Mouse (Mus musculus) cortical plate, adult 2 months (tissue): ENCODE results near the gene Ccdc122.

ENCODE experiments used
- CTCF ChIP-seq: fragments of 200-500 bp; IDR thresholded peaks from 2 replicates; pipeline ENCODE4 v1.5.1; 2011; ENCODE audit warnings: mild to moderate bottlenecking, control low read depth, low read length; ENCODE audit not compliant: insufficient read depth; ENCODE audit errors: extremely low read depth
- POLR2A ChIP-seq: fragments of 200-500 bp; IDR thresholded peaks from 2 replicates; pipeline ENCODE4 v1.6.1; 2011; ENCODE audit warnings: mild to moderate bottlenecking, low read length, control low read depth; ENCODE audit not compliant: insufficient read depth; ENCODE audit errors: extremely low read depth

GRCm38 (mm10) chr14:77037330-77037729 is 758 bp downstream of the Ccdc122 start:
- TF ChIP-seq POLR2A = no peak
- no peak for TF ChIP-seq CTCF
